In the genomic region with DNA sequence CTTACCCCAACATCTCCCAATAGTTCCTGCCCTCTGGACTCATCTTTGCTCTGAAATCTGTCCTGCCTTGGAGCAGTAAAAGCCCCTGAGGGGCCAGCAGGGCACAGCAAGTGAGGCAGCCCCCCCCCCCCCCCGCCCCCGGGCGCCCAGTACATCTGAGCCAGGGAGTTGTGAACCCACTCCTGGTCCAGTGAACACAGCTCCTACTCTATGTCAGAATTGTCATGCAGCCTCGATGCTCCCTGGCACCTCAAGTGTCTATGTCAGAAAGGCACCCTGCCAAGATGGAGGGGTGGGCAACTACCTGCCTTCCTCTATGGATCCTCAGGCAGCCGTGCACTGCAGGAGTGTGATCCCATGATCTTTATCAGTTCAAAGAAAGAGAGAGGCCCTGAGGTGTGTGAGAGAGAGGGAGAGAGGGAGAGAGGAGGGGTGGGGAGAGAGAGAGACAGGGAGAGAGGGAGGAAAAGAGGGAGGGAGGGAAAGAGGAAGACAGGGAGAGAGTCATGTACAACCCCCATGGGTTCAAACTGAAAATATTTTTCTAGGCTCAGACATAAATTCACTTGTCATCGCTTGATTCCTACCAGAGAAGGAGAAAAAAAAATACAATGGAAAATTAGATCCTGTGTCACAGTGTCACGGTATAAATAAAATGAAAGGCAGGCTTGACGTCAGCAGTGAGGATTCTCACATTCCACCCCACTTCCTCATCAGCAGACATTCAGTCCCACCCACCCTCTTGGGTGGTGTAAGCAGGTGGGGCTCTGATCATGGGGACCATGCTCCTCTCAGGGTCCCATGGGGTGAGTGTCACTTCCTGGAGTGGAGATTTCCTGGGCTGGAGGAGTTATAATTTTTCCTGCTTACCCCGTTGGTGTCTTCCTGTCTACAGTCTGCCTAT, we compare ENCODE assay signal across 9 mouse cellular contexts. TPM values are rescaled to one million over a fixed set of nuclear protein-coding genes. Genes with fewer than 3 reads are reported as not detected.
DNase-seq lines count a peak whose midpoint lies in the region; ATAC-seq lines count a peak whose summit lies in the region.
"Had no signal": no experiment of that assay in that cellular context is flagged by ENCODE, and none has a peak within 500 bp of the region (broad histone marks: within the 10 kb centered on the region; RNA-seq: fewer than 3 reads in every experiment).

No protein-coding gene starts in this region.

- no peak overlapping the region for H3K9ac ChIP-seq in embryonic facial prominence, embryonic 15.5 days

- H3K27me3 ChIP-seq in heart, embryonic 10.5 days (ENCODE audit: insufficient read depth, poor library complexity, severe bottlenecking), result peaks cover 12% of the 10 kb centered on the region; the same call in 1 of the 2 replicates
- no peaks in the 10 kb centered on the region for H3K27me3 ChIP-seq in embryonic facial prominence, embryonic 15.5 days

- H3K4me1 ChIP-seq in heart, embryonic 10.5 days, result peaks cover 10% of the 10 kb centered on the region
- H3K4me1 ChIP-seq in embryonic facial prominence, embryonic 15.5 days, result no peaks in the 10 kb centered on the region

- 54% methylated on average over 8 of the region's 9 CpGs for WGBS in heart, embryonic 10.5 days
- WGBS in embryonic facial prominence, embryonic 15.5 days, result 50% methylated on average over 9 of the region's 9 CpGs

- no peaks in the 10 kb centered on the region for H3K9me3 ChIP-seq in heart, embryonic 10.5 days
- H3K9me3 ChIP-seq in embryonic facial prominence, embryonic 15.5 days (replicated peaks), result no peaks in the 10 kb centered on the region

- H3K4me2 ChIP-seq in embryonic facial prominence, embryonic 15.5 days (replicated peaks), result no peak overlapping the region

- H3K36me3 ChIP-seq in heart, embryonic 10.5 days, result no peaks in the 10 kb centered on the region
- no peaks in the 10 kb centered on the region for H3K36me3 ChIP-seq in embryonic facial prominence, embryonic 15.5 days

- DNase-seq in heart, adult 8-10 months (ENCODE audit: low spot score), result peak; percentile 26
- no peak for DNase-seq in heart, embryonic 10.5 days (ENCODE audit: low spot score)
- peak; percentile 15 for DNase-seq in kidney, adult 11 months
- DNase-seq in lung, postnatal 36 days, result peak; percentile 4
- DNase-seq in ovary, adult 18-20 months (ENCODE audit: low spot score), result no peak
- no peak for DNase-seq in right cerebral cortex, postnatal 36 days (ENCODE audit: low spot score in 2 of 2)
- no peak for DNase-seq in spleen, postnatal 10 days (ENCODE audit: low spot score in 2 of 2)

- peak; percentile 43; the same call in 1 of the 2 replicates for ATAC-seq in embryonic facial prominence, embryonic 15.5 days (ENCODE audit: insufficient number of reproducible peaks, low FRiP score, low TSS enrichment, low read depth)

- H3K27ac ChIP-seq in heart, embryonic 10.5 days, result no peak overlapping the region
- no peak overlapping the region for H3K27ac ChIP-seq in embryonic facial prominence, embryonic 15.5 days (replicated peaks)

- H3K4me3 ChIP-seq in heart, embryonic 10.5 days, result no peak overlapping the region
- no peak overlapping the region for H3K4me3 ChIP-seq in embryonic facial prominence, embryonic 15.5 days (replicated peaks)

RNA-seq across cellular contexts. Expression of gene Pde8b, which starts 11.0 kb away (rescaled TPM):
- 1 to 10 TPM; 2.5 to 5.2 (median 3.2) TPM for total RNA-seq in heart, adult 8-10 months (2022)
- polyA plus RNA-seq in heart, embryonic 10.5 days (2016; fragmentation: Nextera tagmentation; extraction: Ambion mirVana), result 0.63 and 0.93 TPM in 2 replicates
- polyA plus RNA-seq in embryonic facial prominence, embryonic 15.5 days (2015; fragmentation: Nextera tagmentation; extraction: Ambion mirVana), result 3.1 and 3.7 TPM in 2 replicates
- total RNA-seq: hematopoietic stem cell, adult 5-6 weeks had no signal

Comparison
In these comparisons a context has a peak if more than half of its experiments do, and no peak if none do; other contexts are left out.
1. DNase-seq: peak in heart, adult 8-10 months (single experiment), kidney, adult 11 months (single experiment) and lung, postnatal 36 days (single experiment); none in heart, embryonic 10.5 days (single experiment), ovary, adult 18-20 months (single experiment), right cerebral cortex, postnatal 36 days (0 of 2) and spleen, postnatal 10 days (0 of 2).